Mouse (Mus musculus) spleen, postnatal 4 days (tissue): Measurements from ENCODE around the gene Ankzf1.

Source experiments
- DNase-seq, 2 experiments: peaks; one replicate each; pipeline ENCODE4 v3.0.0; 2022; ENCODE audit warnings: low spot score in 2 of 2

Gene Ankzf1

DNA sequence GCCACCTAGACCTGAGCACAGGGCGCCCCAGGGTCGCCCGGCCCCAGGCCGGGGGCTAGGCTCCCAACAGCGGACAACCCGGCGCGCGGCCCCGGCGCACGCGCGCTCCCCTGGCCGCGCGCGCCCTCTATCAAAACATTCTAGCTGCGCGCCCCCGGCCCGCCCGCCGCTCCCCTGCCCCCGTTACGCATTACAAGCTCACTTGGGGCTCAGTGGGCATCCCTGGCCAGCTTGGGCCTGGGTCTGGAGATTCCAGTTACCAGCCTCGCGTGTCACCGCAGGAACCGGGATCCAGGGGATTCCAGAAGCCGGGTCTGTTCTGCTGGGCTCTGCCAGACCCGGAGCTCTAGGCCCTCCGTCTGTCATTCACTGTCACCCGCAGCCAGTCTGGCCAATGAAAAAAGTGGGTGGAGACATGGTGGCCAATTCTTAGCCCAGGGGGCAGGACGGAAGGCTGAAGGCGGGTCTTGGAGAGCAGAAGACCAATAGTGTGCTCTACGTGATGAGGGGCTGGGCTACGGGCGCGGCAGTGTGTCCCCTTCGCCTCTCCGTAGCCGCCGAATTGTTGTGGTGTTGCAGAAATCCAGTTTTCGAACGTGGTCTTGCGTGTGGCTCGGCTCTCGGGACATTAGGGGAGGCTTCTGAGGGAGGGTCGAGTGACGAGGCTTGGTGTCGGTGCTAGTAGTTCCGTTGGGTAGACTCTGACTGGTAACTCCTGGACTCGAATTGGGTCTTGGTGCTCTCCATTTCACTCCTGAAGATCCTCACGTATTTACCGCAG lies at the start of gene Ankzf1, which contains the start of gene Atg9a:
Ankzf1 (plus strand) TSS at position 530 of the 781 bp plus-strand sequence.
Atg9a (minus strand) TSS at position 575 of the 781 bp plus-strand sequence.
- DNase-seq, result peak; percentile 94

DNA sequence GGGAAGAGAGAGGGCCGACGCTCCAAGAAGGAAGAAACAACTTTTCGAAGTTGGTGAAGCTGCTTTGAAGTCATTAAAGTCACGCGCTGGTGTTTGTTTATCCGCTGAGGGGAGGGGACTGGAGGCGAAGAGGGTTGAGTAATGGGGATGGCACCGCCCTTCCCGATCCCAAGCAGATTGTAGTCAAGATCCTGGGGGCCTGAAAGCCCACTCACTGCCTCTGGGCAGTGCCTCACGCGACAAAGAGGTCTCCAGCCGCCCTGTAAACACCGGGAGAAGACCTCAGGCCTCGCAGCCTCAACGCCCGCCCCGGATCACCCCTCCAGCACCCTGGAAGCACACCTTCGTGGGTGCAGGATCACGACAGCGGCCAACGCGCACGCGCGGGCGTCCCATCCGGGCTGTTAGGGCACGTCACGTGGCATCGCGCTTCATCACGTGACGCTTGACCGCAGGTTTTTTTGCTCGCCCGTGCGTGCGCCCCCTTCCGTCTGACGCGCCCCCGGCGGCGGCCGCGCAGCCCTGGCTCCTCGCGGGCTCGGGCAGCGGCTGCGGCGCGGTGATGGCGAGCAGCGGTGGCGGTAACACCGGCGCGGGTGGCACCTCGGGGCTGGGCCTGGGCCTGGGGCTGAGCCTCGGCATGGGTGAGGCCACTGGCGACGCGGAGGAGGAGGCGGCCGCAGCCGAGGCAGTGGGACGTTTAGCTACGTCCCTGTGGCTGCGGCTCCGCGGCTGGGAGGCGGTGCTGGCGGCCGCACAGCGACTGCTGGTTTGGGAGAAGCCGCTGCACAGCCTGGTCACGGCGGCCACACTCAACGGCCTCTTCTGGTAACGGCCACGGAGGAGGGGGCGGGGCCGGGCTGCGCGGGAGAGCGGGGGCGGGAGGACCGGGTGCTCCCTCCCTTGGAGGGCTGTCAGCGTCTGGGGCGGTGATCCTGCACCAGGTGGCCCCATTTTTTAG lies 49.4 kb upstream of the Ankzf1 start, which contains the start of the genes Cnppd1 and Retreg2:
Cnppd1 (minus strand) TSS at position 411 of the 961 bp plus-strand sequence.
Retreg2 (plus strand) TSS at position 478 of the 961 bp plus-strand sequence.
- DNase-seq, result peak; percentile 97 to 99

DNA sequence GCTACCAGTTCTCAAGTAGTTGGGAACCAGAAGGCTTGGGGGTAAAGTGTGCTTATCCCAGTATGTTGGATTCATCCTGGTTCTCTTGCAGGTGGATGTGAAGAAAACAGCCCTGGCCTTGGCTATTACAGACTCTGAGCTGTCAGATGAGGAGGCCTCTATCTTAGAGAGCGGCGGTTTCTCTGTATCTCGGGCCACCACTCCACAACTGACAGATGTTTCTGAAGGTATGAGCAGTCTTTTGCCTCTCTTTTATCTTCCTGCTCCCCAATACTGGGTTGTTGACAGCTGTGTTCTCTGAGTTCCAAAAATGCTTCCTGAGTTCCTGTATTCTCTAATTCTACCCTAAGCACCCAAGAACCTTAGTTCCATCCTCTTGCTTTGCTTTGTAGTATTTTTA lies 46.4 kb upstream of the Ankzf1 start:
- peak in 1 of 2 experiments; percentile 61 for DNase-seq

GRCm38 (mm10) chr1:75147411-75148135 lies 44.4 kb upstream of the Ankzf1 start:
- DNase-seq, result peak in 1 of 2 experiments; percentile 58

GRCm38 (mm10) chr1:75148727-75149126 lies 43.2 kb upstream of the Ankzf1 start:
- DNase-seq, result no peak

- DNase-seq, result no peak
Observed at GRCm38 (mm10) chr1:75155837-75156236, 36.1 kb upstream of the Ankzf1 start.

GRCm38 (mm10) chr1:75158990-75159389 lies 33.0 kb upstream of the Ankzf1 start:
- DNase-seq, result no peak

DNA sequence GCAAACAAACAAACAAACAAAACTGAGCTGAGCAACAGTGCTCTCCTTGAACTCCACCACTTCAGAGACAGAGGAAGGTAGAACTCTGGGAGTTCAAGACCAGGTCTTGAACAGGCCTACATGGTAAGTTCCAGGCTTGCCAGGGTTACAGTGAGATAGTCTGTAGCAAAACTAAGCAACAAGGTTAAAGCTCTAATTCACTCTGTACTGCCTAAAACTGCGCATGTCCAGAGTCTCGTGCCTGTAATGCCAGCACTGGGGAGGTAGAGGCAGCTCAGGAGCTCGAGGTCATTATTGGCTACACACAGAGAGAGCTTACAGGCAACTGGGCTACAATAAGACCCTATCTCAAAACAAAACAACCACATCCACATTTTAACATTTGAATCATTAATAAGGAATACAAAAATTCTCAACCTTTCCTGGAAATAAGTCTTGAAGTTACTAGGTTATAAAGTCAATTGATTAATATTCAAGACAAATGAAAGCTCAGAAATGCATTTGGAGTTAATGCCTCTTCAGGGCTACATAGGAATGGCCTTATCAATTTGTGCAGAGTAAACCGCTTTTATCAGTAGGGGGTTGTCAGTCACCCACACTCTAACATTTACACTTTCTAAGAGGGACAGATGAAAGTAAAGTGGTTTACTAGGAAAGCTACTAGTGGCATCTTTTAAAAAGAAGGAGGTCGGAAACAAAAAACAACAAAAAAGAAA lies 32.3 kb upstream of the Ankzf1 start:
- DNase-seq, result no peak

GRCm38 (mm10) chr1:75160256-75160617 lies 31.7 kb upstream of the Ankzf1 start:
- no peak for DNase-seq

DNA sequence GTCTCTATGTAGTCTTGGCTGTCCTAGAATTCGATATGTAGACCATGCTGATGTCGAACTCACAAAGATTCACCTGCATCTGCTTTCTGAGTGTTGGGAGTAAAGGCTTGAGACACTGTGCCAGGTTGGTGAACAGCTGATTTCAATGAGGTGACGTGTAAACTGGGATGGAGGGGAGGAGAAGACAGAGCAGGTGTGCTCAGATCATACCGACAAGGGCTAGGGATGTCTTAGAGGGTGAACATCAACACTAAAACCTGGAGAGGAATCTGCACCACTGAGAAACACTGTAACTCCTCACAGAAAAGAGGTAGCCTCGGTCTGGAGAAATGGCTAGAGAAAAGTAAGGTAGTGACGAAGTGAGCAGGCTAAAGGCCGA lies 23.9 kb upstream of the Ankzf1 start:
- DNase-seq, result no peak

GRCm38 (mm10) chr1:75168472-75169464 lies 23.2 kb upstream of the Ankzf1 start, which contains the start of gene Zfand2b:
Gene Zfand2b (plus strand): TSS chr1:75168646.
- DNase-seq, result peak; percentile 98 to 99

DNA sequence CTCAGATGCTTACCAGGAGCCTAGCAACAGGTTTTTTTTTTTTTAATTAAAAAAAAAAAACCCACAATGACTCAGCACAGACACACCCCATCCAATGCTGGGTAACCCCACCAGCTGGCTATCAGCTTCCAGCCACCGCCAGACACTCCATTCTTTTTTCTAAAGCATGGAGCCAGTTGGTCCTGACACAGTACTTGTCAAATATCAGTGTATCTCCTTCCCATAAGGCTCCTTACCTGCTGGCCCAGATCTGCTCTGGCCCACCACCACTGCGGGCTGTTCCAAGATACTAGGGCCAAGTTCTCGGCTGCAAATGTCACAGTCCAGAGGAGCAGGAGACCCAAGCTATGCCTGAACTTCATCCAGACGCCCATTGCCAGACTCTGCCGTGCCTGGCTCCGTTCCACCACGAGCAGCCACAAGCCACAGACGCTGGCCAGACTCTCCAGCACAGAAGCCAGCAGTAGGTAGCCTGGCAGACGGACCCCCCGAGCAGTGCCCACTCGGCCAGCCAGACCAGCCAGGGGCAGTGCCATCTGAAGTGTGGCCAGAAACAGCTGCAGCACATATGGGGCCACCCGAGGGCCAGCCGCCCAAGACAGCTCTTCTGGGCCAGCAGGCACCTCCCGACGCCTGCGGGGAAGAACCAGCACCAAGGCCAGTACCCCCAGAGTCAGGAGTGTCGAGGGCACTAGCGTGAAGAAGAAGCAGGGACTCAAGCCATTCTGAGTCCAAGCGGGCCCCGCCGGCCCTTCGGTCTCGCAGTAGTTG lies 12.4 kb upstream of the Ankzf1 start:
- peak in 1 of 2 experiments; percentile 63 for DNase-seq

GRCm38 (mm10) chr1:75180105-75180590 lies 11.8 kb upstream of the Ankzf1 start, which contains the start of gene Abcb6:
Gene Abcb6 (minus strand): TSS chr1:75180392.
- peak; percentile 91 to 94 for DNase-seq

DNA sequence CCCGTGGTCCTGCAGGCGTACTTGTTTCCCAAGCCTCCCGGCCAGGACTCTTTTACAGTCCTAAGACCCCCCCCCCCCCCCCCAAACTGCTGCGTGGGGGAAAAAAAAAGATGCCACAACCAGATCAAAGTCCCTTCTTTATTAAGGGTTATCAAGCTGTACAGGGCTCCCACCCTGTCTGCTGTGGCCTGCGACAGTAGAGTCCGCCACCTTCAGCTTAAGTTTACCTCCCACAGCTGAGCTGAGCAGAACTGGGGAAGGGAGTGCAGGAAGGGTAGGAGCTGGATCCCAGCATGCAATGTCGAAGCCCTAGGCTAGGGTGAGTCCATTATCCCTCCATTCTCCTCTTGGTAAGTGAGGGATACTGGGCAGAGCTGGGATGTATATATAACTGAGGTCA lies 11.2 kb upstream of the Ankzf1 start:
- peak in 1 of 2 experiments; percentile 63 for DNase-seq

- peak in 1 of 2 experiments; percentile 61 for DNase-seq
Observed at GRCm38 (mm10) chr1:75181377-75181870, 10.5 kb upstream of the Ankzf1 start.

DNA sequence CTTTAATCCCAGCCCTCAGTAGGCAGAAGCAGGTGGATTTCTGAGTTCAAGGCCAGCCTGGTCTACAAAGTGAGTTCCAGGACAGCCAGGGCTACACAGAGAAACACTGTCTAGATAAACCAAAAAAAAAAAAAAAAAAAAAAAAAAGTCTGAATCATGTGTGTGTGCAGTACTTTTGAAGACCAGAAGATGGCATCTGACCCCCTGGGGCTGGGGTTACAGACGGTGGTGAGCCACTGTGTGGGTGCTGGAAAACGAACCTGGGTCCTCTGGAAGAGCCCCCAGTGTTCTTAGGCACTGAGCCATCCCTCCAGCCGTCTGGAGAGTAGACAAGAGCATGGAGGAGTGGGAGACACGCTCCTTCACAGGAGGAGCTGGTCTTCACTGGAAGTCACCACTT lies 9.8 kb upstream of the Ankzf1 start:
- peak in 1 of 2 experiments; percentile 60 for DNase-seq

- no peak for DNase-seq
Observed at GRCm38 (mm10) chr1:75185495-75185894, 6.5 kb upstream of the Ankzf1 start.

GRCm38 (mm10) chr1:75187126-75187525 lies 4.8 kb upstream of the Ankzf1 start:
- no peak for DNase-seq
